Mouse (Mus musculus) neutrophil, adult 5-6 weeks (primary cell): Measurements from ENCODE around the gene Srsf4. TPM values are rescaled to one million over a fixed set of nuclear protein-coding genes. Genes with fewer than 3 reads are reported as not detected.

Source experiments
- ATAC-seq: fragments of 151-379, 151-347 bp; 2 replicates; pipeline ENCODE4 v1.8.0; 2017; ENCODE audit warnings: mild to moderate bottlenecking, moderate TSS enrichment; ENCODE audit not compliant: insufficient number of reproducible peaks, poor library complexity, low FRiP score, severe bottlenecking; ENCODE audit errors: extremely low read depth
- total RNA-seq: library from RNA; stranded (forward); fragments of 200-1000 nt; gene quantifications from 2 replicates; pipeline ENCODE4 v1.2.3, GENCODE M21; 2017

Gene Srsf4
- total RNA-seq, 1 experiment from 2014 or later, result 66.6 TPM

GRCm38 (mm10) chr4:131860492-131861340 lies 12.7 kb upstream of the Srsf4 start:
- ATAC-seq, result peak; percentile 81

GRCm38 (mm10) chr4:131861341-131861739 lies 12.1 kb upstream of the Srsf4 start:
- 0 out of 2 replicates have a peak, but pooled peaks have one; percentile 18 for ATAC-seq

- no peak for ATAC-seq
These were observed 635 bp upstream of the Srsf4 start for GRCm38 (mm10) chr4:131872672-131873292.

- no peak for ATAC-seq
These were observed 736 bp downstream of the Srsf4 start for GRCm38 (mm10) chr4:131874169-131874536.

- no peak for ATAC-seq
These were observed 1.1 kb downstream of the Srsf4 start for GRCm38 (mm10) chr4:131874567-131874966.

- no peak for ATAC-seq
These were observed 1.8 kb downstream of the Srsf4 start for GRCm38 (mm10) chr4:131875242-131875641.

GRCm38 (mm10) chr4:131876836-131877235 lies 3.4 kb downstream of the Srsf4 start:
- no peak for ATAC-seq

GRCm38 (mm10) chr4:131879692-131880091 lies 6.3 kb downstream of the Srsf4 start:
- no peak for ATAC-seq

GRCm38 (mm10) chr4:131881306-131881705 lies 7.9 kb downstream of the Srsf4 start:
- ATAC-seq, result no peak

- no peak for ATAC-seq
These were observed 10.2 kb downstream of the Srsf4 start for GRCm38 (mm10) chr4:131883571-131883970.

- ATAC-seq, result no peak
These were observed 12.0 kb downstream of the Srsf4 start for GRCm38 (mm10) chr4:131885376-131885775.

GRCm38 (mm10) chr4:131888564-131888963 lies 15.1 kb downstream of the Srsf4 start:
- ATAC-seq, result no peak

GRCm38 (mm10) chr4:131890692-131891091 lies 17.3 kb downstream of the Srsf4 start:
- ATAC-seq, result no peak

- no peak for ATAC-seq
These were observed 23.7 kb downstream of the Srsf4 start for GRCm38 (mm10) chr4:131897109-131897508.

- no peak for ATAC-seq
These were observed 24.4 kb downstream of the Srsf4 start for GRCm38 (mm10) chr4:131897787-131898186.

GRCm38 (mm10) chr4:131898503-131899179 lies 25.2 kb downstream of the Srsf4 start:
- ATAC-seq, result no peak

- ATAC-seq, result no peak
These were observed 25.8 kb downstream of the Srsf4 start for GRCm38 (mm10) chr4:131899180-131899554.

GRCm38 (mm10) chr4:131901090-131901489 lies 27.7 kb downstream of the Srsf4 start:
- ATAC-seq, result no peak

GRCm38 (mm10) chr4:131904478-131904877 lies 31.1 kb downstream of the Srsf4 start:
- ATAC-seq, result no peak

GRCm38 (mm10) chr4:131906423-131906822 lies 33.0 kb downstream of the Srsf4 start:
- ATAC-seq, result no peak
